Mouse (Mus musculus) adipocyte (in vitro differentiated cells): ENCODE data around the gene Vmn2r106.

Experiments used
- DNase-seq: peaks from one replicate; pipeline ENCODE4 v3.0.0-alpha.2; 2016; ENCODE audit warnings: low spot score

Gene Vmn2r106

DNA sequence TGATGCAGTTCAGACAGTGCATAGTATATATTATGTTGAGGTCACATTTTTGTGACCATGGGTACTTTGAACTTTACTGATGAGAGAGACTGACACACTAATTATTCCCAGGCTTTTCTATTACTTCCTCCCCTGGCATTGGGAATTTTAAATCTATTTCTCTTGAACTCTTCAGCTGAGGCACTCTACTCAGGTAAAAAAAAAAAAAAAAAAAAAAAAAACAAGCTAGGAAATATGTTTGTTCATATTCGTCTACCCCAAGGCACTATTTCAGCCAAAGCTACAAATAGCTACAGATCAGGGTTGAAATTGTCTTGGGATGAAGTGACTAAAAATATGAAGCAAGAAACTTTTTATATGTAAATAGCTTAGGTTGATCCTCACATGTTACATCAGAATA lies at the start of gene Vmn2r106:
Gene Vmn2r106 (minus strand): TSS at position 101 of the 400 bp plus-strand sequence.
- no peak for DNase-seq

- DNase-seq, result no peak
Measured at GRCm38 (mm10) chr17:20305790-20306189, 20.4 kb upstream of the Vmn2r106 start.

DNA sequence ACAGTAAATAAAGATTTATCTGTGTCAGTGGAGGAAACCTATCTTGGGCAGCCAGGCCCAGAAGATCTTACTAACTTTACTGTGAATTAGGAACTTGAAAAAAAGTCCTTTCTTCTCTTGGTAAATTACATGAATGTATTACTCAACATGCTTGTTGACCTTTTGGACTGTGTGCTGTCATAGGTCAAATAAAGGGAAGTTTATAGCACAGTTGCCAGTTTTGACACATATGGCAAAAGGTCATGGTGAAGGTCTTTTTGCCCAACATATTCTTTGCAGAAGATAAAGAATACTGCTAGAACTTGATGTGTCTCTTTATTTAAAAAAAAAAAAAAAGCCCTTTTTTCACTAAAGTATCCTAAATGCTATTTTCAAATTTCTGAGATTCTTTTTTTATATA lies 1.6 kb upstream of the Vmn2r106 start:
- no peak for DNase-seq

GRCm38 (mm10) chr17:20255522-20255921 lies 29.8 kb downstream of the Vmn2r106 start:
- DNase-seq, result no peak

GRCm38 (mm10) chr17:20234952-20235351 lies 50.4 kb downstream of the Vmn2r106 start, which contains the start of gene Vmn2r105:
TSS of gene Vmn2r105 (minus strand) at chr17:20235052.
- no peak for DNase-seq
